Mouse (Mus musculus) kidney, embryonic 14.5 days (tissue): ENCODE results near the gene Mfsd12. TPM values are rescaled to one million over a fixed set of nuclear protein-coding genes. Genes with fewer than 3 reads are reported as not detected.

Experiments used
- ATAC-seq: fragments of 200-750 bp; cut with Nextera tagmentation; 2 replicates; pipeline ENCODE4 v1.8.0; 2017; ENCODE audit warnings: moderate number of reproducible peaks, mild to moderate bottlenecking, moderate TSS enrichment, moderate library complexity; ENCODE audit not compliant: low FRiP score, low TSS enrichment
- H3K27ac ChIP-seq: fragments of 300-500 bp; sonication (generic); 2 replicates; pipeline ENCODE4 v1.5.1; 2014; ENCODE audit warnings: low read depth, mild to moderate bottlenecking, low read length, moderate library complexity, mixed read lengths
- H3K27me3 ChIP-seq: fragments of 300-500 bp; sonication (generic); 2 replicates; pipeline ENCODE4 v1.6.1; 2014; ENCODE audit warnings: mild to moderate bottlenecking, low read length; ENCODE audit not compliant: control insufficient read depth, insufficient read depth
- H3K36me3 ChIP-seq: fragments of 300-500 bp; sonication (generic); 2 replicates; pipeline ENCODE4 v1.6.1; 2014; ENCODE audit warnings: low read length, mixed read lengths; ENCODE audit not compliant: control insufficient read depth, insufficient read depth
- H3K4me1 ChIP-seq: fragments of 300-500 bp; sonication (generic); 2 replicates; pipeline ENCODE4 v1.6.1; 2014; ENCODE audit warnings: low read length, mixed read lengths; ENCODE audit not compliant: control insufficient read depth, insufficient read depth
- H3K4me2 ChIP-seq: fragments of 300-500 bp; sonication (generic); replicated peaks from 2 replicates; pipeline ENCODE4 v1.6.1; 2014; ENCODE audit warnings: low read depth, mild to moderate bottlenecking, low read length
- H3K4me3 ChIP-seq: fragments of 300-500 bp; sonication (generic); 2 replicates; pipeline ENCODE4 v1.5.1; 2014; ENCODE audit warnings: mild to moderate bottlenecking, low read length
- H3K9ac ChIP-seq: fragments of 300-500 bp; sonication (generic); 2 replicates; pipeline ENCODE4 v1.6.1; 2014; ENCODE audit warnings: low read depth, mild to moderate bottlenecking, low read length, moderate library complexity
- H3K9me3 ChIP-seq: fragments of 300-500 bp; sonication (generic); 2 replicates; pipeline ENCODE4 v1.6.1; 2016; ENCODE audit warnings: low read length; ENCODE audit not compliant: control insufficient read depth
- WGBS: fragments of 180-500 bp; shearing (Covaris S2); extraction: QIAGEN DNeasy Blood & Tissue Kit; methylation state at CpG from one replicate; pipeline ENCODE4 v1.1.7; 2014; 5-methylcytosine and 5-hydroxymethylcytosine counted together
- polyA plus RNA-seq: library from polyadenylated mRNA; unstranded; fragments of >200 nt; fragmentation: Nextera tagmentation; extraction: Ambion mirVana; gene quantifications from 2 replicates; pipeline ENCODE4 v1.2.1, GENCODE M21; 2014

Gene Mfsd12
- polyA plus RNA-seq, 1 experiment from 2014 or later = 4.1 TPM

GRCm38 (mm10) chr10:81325781-81326180 is 31.5 kb upstream of the Mfsd12 start:
- Histone ChIP-seq H3K27ac (no peak overlapping the region; the same call in 1 of the 2 replicates), H3K4me1 (peaks cover 16% of the 10 kb centered on the region; the same call in 1 of the 2 replicates)
- no peak for ATAC-seq

GRCm38 (mm10) chr10:81326858-81327257 is 30.4 kb upstream of the Mfsd12 start:
- WGBS = 80% methylated on average over 6 of the region's 6 CpGs
- Histone ChIP-seq H3K36me3 (peaks cover 51% of the 10 kb centered on the region), H3K4me2 (no peak overlapping the region), H3K27me3 (no peaks in the 10 kb centered on the region), H3K9me3 (no peaks in the 10 kb centered on the region), H3K9ac (no peak overlapping the region; the same call in 1 of the 2 replicates), H3K4me1 (peaks cover 16% of the 10 kb centered on the region; the same call in 1 of the 2 replicates), H3K4me3 (no peak overlapping the region), H3K27ac (peak overlapping the region; percentile 42)
- ATAC-seq = no peak

More at GRCm38 (mm10) chr10:81325781-81326180, 31.5 kb upstream of the Mfsd12 start:
- Histone ChIP-seq H3K9ac (no peak overlapping the region), H3K4me2 (no peak overlapping the region), H3K4me3 (no peak overlapping the region), H3K27me3 (no peaks in the 10 kb centered on the region), H3K9me3 (no peaks in the 10 kb centered on the region), H3K36me3 (peaks cover 51% of the 10 kb centered on the region)
- WGBS = 91% methylated on average over 18 of the region's 18 CpGs

- Histone ChIP-seq H3K9ac (0 out of 2 replicates have a peak overlapping the region, but pooled peaks have one; percentile 20), H3K36me3 (peaks cover 43% of the 10 kb centered on the region), H3K27ac (peak overlapping the region; percentile 87; the same call in 1 of the 2 replicates)
Observed at GRCm38 (mm10) chr10:81327959-81328358, 29.3 kb upstream of the Mfsd12 start.

GRCm38 (mm10) chr10:81328386-81328785 is 28.9 kb upstream of the Mfsd12 start, which contains the start of gene Tbxa2r:
Gene Tbxa2r, plus strand, starts transcription at chr10:81328731.
- no peak; the same call in 1 of the 2 replicates for ATAC-seq
- peak within 1 kb of the TSS; percentile 18 for H3K4me3 ChIP-seq

More at GRCm38 (mm10) chr10:81327959-81328358, 29.3 kb upstream of the Mfsd12 start:
- Histone ChIP-seq H3K4me1 (peaks cover 23% of the 10 kb centered on the region; the same call in 1 of the 2 replicates), H3K4me2 (peak overlapping the region; percentile 34; the same call in 1 of the 2 replicates), H3K9me3 (no peaks in the 10 kb centered on the region), H3K4me3 (no peak overlapping the region), H3K27me3 (peaks cover 8% of the 10 kb centered on the region)
- 17% methylated on average over 2 of the region's 2 CpGs for WGBS
- ATAC-seq = no peak

DNA sequence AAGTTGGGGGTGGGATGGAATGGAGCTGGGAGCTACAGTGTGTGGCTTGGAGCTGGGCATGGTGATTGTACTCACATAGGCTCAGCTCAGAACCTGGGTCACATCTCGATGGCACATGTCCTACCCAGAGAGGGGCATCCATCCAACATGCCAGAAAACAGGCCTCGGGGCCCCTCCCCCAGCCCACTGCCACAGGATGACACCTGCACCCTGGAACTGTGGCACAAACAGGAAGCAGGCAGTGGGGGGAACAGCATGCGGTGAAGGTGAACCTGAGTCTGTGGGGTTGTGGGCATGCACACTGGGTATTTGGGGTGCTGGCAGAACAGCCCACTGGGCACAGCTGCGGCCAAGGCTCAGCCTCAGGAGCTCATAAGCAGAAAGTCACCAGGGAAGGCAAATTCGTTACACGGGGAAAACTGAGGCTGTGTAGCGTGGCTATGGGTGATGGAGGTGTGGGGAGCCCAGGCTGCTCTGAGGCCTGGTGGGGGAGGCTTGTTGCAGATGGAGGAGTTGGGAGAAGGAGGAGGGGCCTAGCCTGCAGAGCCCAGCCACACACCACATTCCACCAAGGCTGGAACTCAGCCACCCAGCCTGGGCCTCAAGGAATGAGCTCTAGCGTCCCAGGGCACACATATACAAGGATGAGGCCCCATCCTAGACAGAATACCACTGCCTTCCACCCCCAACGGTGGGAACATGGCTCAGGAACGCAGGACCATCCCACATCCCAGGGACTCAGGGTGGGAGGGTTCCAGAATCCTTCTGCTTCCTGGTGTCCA is 27.9 kb upstream of the Mfsd12 start:
- ATAC-seq = peak; percentile 41; the same call in 1 of the 2 replicates
- H3K4me1 ChIP-seq = peaks cover 24% of the 10 kb centered on the region; the same call in 1 of the 2 replicates
- peaks cover 29% of the 10 kb centered on the region for H3K36me3 ChIP-seq
- peak overlapping the region; percentile 18; the same call in 1 of the 2 replicates for H3K4me3 ChIP-seq
- H3K9me3 ChIP-seq = no peaks in the 10 kb centered on the region
- H3K9ac ChIP-seq = peak overlapping the region; percentile 34; the same call in 1 of the 2 replicates
- WGBS = 62% methylated on average over 10 of the region's 10 CpGs
- peak overlapping the region; percentile 34 for H3K4me2 ChIP-seq
- H3K27me3 ChIP-seq = peaks cover 9% of the 10 kb centered on the region
- H3K27ac ChIP-seq = peak overlapping the region; percentile 87

More at GRCm38 (mm10) chr10:81328386-81328785, 28.9 kb upstream of the Mfsd12 start, which contains the start of gene Tbxa2r:
- H3K27ac ChIP-seq = peak within 1 kb of the TSS; percentile 87
- no peaks in the 10 kb centered on the region for H3K9me3 ChIP-seq
- H3K4me1 ChIP-seq = peaks cover 23% of the 10 kb centered on the region; the same call in 1 of the 2 replicates
- WGBS = 10% methylated on average over 7 of the region's 10 CpGs
- H3K9ac ChIP-seq = peak within 1 kb of the TSS; percentile 34
- H3K4me2 ChIP-seq = peak within 1 kb of the TSS; percentile 34
- peaks cover 39% of the 10 kb centered on the region for H3K36me3 ChIP-seq
- H3K27me3 ChIP-seq = peaks cover 9% of the 10 kb centered on the region

- H3K4me3 ChIP-seq = peak overlapping the region; percentile 9; the same call in 1 of the 2 replicates
- H3K4me1 ChIP-seq = peaks cover 31% of the 10 kb centered on the region
- H3K9ac ChIP-seq = peak overlapping the region; percentile 34; the same call in 1 of the 2 replicates
- peaks cover 9% of the 10 kb centered on the region for H3K27me3 ChIP-seq
- 61% methylated on average over 4 of the region's 4 CpGs for WGBS
- peak overlapping the region; percentile 87 for H3K27ac ChIP-seq
- H3K36me3 ChIP-seq = peaks cover 23% of the 10 kb centered on the region
- ATAC-seq = no peak
- peak overlapping the region; percentile 34; the same call in 1 of the 2 replicates for H3K4me2 ChIP-seq
- no peaks in the 10 kb centered on the region for H3K9me3 ChIP-seq
Observed at GRCm38 (mm10) chr10:81330007-81330406, 27.3 kb upstream of the Mfsd12 start.

GRCm38 (mm10) chr10:81332277-81332676 is 25.0 kb upstream of the Mfsd12 start:
- WGBS = 25% methylated on average over 29 of the region's 29 CpGs

DNA sequence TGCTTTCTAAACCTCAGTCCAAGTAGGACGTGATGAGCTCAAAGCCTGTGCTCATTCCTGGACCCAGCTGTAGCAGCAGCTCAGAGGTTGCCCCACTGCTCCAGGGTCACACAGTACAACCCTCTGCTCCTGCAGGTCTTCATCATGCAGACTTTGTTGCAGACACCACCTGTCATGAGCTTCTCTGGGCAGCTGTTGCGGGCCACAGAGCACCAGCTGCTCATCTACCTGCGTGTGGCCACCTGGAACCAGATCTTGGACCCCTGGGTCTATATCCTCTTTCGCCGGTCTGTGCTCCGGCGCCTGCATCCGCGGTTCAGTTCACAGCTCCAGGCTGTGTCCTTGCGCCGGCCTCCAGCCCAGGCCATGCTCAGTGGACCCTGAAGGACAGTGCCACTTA is 23.0 kb upstream of the Mfsd12 start:
- no peak overlapping the region for H3K4me3 ChIP-seq
- peaks cover 9% of the 10 kb centered on the region for H3K27me3 ChIP-seq
- no peak overlapping the region for H3K27ac ChIP-seq
- no peaks in the 10 kb centered on the region for H3K36me3 ChIP-seq
- peaks cover 32% of the 10 kb centered on the region for H3K4me1 ChIP-seq
- H3K4me2 ChIP-seq = no peak overlapping the region
- 50% methylated on average over 11 of the region's 11 CpGs for WGBS
- 0 out of 2 replicates have a peak, but pooled peaks have one; percentile 1 for ATAC-seq
- no peak overlapping the region for H3K9ac ChIP-seq
- H3K9me3 ChIP-seq = no peaks in the 10 kb centered on the region

More at GRCm38 (mm10) chr10:81332277-81332676, 25.0 kb upstream of the Mfsd12 start:
- H3K27me3 ChIP-seq = peaks cover 9% of the 10 kb centered on the region
- peak overlapping the region; percentile 42; the same call in 1 of the 2 replicates for H3K9ac ChIP-seq
- H3K4me3 ChIP-seq = peak overlapping the region; percentile 17
- no peaks in the 10 kb centered on the region for H3K9me3 ChIP-seq
- no peak overlapping the region for H3K27ac ChIP-seq
- ATAC-seq = no peak
- H3K36me3 ChIP-seq = no peaks in the 10 kb centered on the region; the same call in 1 of the 2 replicates
- H3K4me2 ChIP-seq = peak overlapping the region; percentile 29
- H3K4me1 ChIP-seq = peaks cover 42% of the 10 kb centered on the region
